Mouse (Mus musculus) forebrain, embryonic 10.5 days (tissue): ENCODE results near the gene Gm9970. TPM values are rescaled to one million over a fixed set of nuclear protein-coding genes. Genes with fewer than 3 reads are reported as not detected.

Experiments
- polyA plus RNA-seq: library from polyadenylated mRNA; unstranded; fragments of >200 nt; fragmentation: Nextera tagmentation; extraction: Ambion mirVana; gene quantifications from 2 replicates; pipeline ENCODE4 v1.2.1, GENCODE M21; 2016

Gm9970 gene
- polyA plus RNA-seq, 1 experiment from 2014 or later, result 0.29 TPM

Other genes with a start within 250 kb of the Gm9970 start
- gene Atraid, start 192.9 kb downstream of the Gm9970 start, polyA plus RNA-seq, result 71.5 and 74.8 TPM in 2 replicates
- gene Slc5a6, start 192.3 kb downstream of the Gm9970 start, polyA plus RNA-seq, result 10.7 and 12.7 TPM in 2 replicates
- gene Cad, start 186.5 kb downstream of the Gm9970 start, polyA plus RNA-seq, result 76.4 and 79.3 TPM in 2 replicates
- not detected in 2 replicates for gene Dnajc5g, start 134.9 kb downstream of the Gm9970 start, polyA plus RNA-seq
- 0.32 and 0.39 TPM in 2 replicates for gene Slc30a3, start 133.0 kb downstream of the Gm9970 start, polyA plus RNA-seq
- 0.11 TPM in 1 of 2 replicates, not detected in the other for gene Trim54, start 124.5 kb downstream of the Gm9970 start, polyA plus RNA-seq
- gene Ucn, start 102.4 kb downstream of the Gm9970 start, polyA plus RNA-seq, result not detected in 2 replicates
- gene Mpv17, start 87.0 kb downstream of the Gm9970 start, polyA plus RNA-seq, result 60.4 and 63.8 TPM in 2 replicates
- 1.4 and 1.6 TPM in 2 replicates for gene Gm29609, start 61.3 kb downstream of the Gm9970 start, polyA plus RNA-seq
- 132 and 136 TPM in 2 replicates for gene Gtf3c2, start 61.1 kb downstream of the Gm9970 start, polyA plus RNA-seq
- gene Snx17, start 48.0 kb downstream of the Gm9970 start, polyA plus RNA-seq, result 132 and 133 TPM in 2 replicates
- gene Eif2b4, start 47.8 kb downstream of the Gm9970 start, polyA plus RNA-seq, result 85.4 and 91.7 TPM in 2 replicates
- 8.5 and 9.0 TPM in 2 replicates for gene Zfp513, start 38.9 kb downstream of the Gm9970 start, polyA plus RNA-seq
- gene Ppm1g, start 20.5 kb downstream of the Gm9970 start, polyA plus RNA-seq, result 218 TPM in 2 replicates
- 136 and 143 TPM in 2 replicates for gene Nrbp1, start 368 bp downstream of the Gm9970 start, polyA plus RNA-seq
- gene Krtcap3, start 10.5 kb upstream of the Gm9970 start, polyA plus RNA-seq, result 5.9 and 8.6 TPM in 2 replicates
- 37.1 and 37.2 TPM in 2 replicates for gene Ift172, start 49.9 kb upstream of the Gm9970 start, polyA plus RNA-seq
- 46.6 and 48.7 TPM in 2 replicates for gene Fndc4, start 54.8 kb upstream of the Gm9970 start, polyA plus RNA-seq
- gene Gckr, start 56.2 kb upstream of the Gm9970 start, polyA plus RNA-seq, result 0.30 and 0.37 TPM in 2 replicates
- 78.9 and 82.9 TPM in 2 replicates for gene Zfp512, start 211.2 kb upstream of the Gm9970 start, polyA plus RNA-seq
- gene 4930548H24Rik, start 244.5 kb upstream of the Gm9970 start, polyA plus RNA-seq, result 0.09 TPM in 2 replicates